Mouse (Mus musculus): ENCODE data around the gene Cdr2.

DNA sequence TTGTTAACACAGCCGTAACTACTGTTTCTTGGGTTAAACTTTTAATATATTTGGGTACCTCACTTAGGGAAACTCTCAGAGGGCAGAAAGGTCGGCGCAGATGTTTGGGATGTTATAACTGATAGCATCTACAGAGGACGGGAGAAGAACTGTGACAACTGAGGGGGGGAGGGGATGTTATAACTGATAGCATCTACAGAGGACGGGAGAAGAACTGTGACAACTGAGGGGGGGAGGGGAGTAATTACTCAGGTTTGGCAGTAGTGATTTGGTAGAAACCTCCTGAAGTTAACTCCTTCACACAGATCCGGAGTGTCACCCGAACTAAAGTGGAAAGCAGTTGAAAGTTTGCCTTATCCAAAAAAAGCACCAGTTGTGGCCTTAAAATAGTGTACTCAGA lies 856 bp upstream of the Cdr2 start:
- TF ChIP-seq POLR2A (IDR thresholded peaks at IDR 0.05; ENCODE audit: insufficient read depth, low read depth, low read length) (no peak), CTCF (IDR thresholded peaks at IDR 0.05; ENCODE audit: insufficient read depth, low read depth, low read length) (no peak)

All from olfactory bulb, adult 2 months (tissue).